Mouse (Mus musculus): ENCODE measurements around the gene Mybpc2.

Mybpc2 gene

DNA sequence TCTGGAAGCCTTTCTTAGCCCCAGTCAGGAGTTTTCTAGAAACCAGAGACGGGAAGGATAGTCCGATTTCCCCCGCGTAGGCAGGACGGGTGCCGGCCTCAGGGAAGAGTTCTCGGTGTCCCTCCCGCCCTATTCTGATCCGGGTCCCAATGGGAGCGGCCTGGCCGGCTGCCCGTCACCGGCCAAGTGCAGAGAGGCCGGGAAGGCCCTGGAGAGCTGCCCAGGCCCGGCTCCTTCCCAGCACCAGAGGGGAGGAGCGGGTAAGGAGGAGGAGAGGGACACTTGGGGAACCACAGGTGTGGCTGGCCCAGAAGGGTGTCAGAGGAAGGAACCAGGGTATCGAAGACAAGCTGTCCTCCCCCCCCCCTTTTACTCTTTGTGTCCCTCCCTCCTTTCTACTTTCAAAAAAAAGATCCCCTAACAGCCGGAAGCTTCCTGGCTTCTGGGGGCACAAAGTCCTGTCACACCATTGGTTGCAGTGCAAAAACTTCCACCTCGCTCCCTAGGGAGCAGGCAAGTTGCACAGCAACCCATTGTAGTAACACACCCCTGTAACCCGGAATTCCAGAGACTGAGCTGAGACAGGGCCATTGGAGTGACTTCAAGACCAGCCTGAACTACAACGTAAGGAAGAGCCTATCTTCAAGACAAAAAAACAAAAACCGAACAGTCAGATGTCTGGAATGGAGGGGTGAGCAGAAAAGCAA, 823 bp upstream of the Mybpc2 start:
- in situ Hi-C loops (cut with MboI, MseI), result no loop called here

DNA sequence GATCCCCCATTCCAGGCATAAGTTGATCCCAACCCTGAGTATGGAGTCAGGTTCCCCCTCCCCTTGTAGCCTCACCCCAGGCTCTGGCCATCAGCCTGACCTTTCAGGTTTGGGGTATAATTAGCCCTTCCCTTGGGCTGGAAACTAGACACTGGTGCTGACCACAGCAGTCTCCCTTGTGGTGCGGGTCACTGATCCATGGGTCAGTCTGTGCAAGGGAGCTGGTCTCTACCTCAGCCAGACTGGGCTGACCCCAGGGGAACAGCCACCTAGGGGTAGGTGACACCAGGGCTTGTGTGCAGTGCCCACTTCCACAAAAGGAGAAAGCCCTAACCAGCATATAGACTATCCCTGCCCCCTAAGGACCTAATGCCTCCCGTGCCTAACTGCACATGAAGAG, 1.4 kb downstream of the Mybpc2 start:
- in situ Hi-C loops (cut with MboI, MseI), result no loop called here

DNA sequence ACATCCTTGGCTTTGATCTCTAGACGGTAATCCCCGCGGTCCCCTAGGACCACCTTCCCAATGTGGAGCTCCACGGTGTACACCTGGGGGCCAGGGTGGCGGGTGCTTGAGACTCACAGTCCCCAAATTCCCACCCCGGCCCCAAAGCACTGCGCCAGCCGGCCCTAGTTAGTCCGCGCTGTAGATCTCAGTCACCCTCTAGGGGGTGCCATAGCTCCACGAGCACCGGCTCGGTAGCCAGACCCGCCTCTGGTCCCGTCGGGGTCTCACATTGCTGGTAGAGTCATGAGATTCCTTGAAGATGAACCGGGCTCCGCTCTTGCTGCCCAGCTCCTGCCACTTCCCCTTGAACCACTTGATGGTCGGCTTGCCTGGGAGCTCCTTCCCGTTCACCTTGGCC, 2.7 kb downstream of the Mybpc2 start:
- in situ Hi-C loops (cut with MboI, MseI), result no loop called here

GRCm38 (mm10) chr7:44520990-44521389, 3.5 kb downstream of the Mybpc2 start:
- in situ Hi-C loops (cut with MboI, MseI), result no loop called here

- in situ Hi-C loops (cut with MboI, MseI), result no loop called here
These were observed 5.1 kb downstream of the Mybpc2 start for GRCm38 (mm10) chr7:44519240-44519913.

- in situ Hi-C loops (cut with MboI, MseI), result no loop called here
These were observed 17.0 kb downstream of the Mybpc2 start for GRCm38 (mm10) chr7:44507491-44507890.

- in situ Hi-C loops (cut with MboI, MseI), result no loop called here
These were observed 22.8 kb downstream of the Mybpc2 start for GRCm38 (mm10) chr7:44501563-44502115.

DNA sequence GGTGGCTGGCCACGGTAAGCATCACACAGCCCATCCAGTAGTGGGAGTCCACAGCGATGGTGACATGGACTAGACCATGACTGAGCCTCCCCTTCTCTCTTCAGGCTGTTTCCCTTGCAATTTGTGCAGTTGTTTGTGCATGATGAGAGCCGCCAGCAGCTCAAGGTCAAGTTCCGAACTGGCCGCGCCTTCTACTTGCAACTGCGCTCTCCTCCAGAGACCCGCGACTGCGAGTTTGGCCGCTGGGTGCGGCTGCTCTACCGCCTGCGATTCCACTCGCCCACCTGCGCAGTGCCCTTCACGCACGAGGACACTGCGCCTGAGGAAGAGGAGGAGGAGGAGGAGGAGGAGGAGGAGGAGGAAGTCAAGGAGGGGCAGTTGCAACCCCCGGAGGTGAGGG, 24.4 kb downstream of the Mybpc2 start:
- in situ Hi-C loops (cut with MboI, MseI), result no loop called here

- in situ Hi-C loops (cut with MboI, MseI), result no loop called here
These were observed 25.5 kb downstream of the Mybpc2 start for GRCm38 (mm10) chr7:44498922-44499321.

GRCm38 (mm10) chr7:44497361-44498055, 26.9 kb downstream of the Mybpc2 start:
- in situ Hi-C loops (cut with MboI, MseI), result no loop called here

GRCm38 (mm10) chr7:44496771-44497109, 27.7 kb downstream of the Mybpc2 start:
- in situ Hi-C loops (cut with MboI, MseI), result no loop called here

GRCm38 (mm10) chr7:44495992-44496770, 28.3 kb downstream of the Mybpc2 start, which contains the start of the genes Emc10 and Fam71e1:
Gene Emc10, minus strand, starts transcription at chr7:44496529.
Gene Fam71e1, plus strand, starts transcription at chr7:44496581.
- in situ Hi-C loops (cut with MboI, MseI), result no loop called here

DNA sequence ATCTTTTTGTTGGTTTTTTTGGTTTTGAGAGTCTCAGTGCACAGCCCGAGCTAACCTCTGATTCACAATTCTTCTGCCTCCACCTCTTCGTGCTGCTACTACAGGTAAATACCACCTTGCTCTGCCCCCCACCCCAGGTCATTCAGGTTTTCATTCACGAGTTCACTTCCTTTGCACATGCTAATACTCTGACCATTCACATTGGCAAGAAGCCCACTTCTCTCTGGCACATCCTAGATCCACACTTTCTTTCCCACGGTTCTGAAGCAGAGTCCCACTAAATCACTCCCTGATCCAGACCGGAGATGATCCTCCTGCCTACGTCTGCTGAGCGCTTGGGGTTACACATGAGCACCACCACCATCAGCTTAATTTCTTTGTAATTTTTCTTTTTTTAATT, 29.4 kb downstream of the Mybpc2 start:
- in situ Hi-C loops (cut with MboI, MseI), result no loop called here

DNA sequence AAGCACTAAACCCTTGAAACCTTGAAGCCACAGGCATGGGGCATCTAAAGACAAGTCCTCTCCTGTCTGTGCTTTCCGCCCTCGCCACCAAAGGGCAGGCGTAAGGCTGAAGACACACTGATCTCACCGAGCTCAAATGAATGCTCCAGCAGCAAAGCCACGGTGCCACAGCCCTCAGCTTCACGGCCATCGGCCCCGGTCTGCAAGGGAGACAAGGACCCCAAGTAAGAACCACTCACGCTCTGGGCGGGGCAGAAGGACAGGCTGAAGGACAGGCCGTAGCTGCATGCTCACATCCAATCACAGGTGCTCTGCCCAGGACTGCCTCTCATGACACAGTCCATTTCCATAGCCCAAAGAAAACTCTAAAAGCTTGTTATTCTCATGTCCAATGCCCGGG, 29.8 kb downstream of the Mybpc2 start:
- in situ Hi-C loops (cut with MboI, MseI), result no loop called here

DNA sequence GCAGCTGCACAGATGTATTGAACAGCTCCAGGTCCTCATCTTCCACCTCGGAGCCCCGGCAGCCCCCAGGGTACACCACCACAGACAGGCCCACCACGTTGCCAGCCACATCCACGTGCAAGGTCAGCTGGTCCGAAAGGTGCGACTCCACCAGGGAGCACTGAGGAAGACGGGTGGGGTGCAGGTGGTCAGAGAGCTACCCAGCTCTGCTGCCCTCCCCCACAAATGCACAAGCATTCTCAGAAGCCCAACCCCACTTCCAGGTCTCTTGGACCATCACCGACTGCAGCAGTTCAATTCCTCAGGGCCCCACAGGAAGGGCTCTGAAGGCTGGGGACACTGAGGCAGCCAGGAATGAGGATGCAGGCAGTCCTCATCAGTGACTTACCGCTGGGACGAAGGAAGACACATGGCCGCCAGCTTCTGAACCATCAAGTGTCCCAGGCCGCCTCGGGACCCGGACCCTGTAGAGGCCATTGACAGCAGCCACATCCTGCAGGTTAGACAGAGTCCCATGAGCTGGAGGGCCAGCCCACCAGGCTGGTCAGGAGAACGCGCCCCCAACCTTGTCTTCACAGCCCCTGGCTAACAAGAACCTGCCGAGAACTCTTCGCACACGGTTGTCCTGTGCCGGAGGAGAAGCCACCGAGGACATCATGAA, 32.2 kb downstream of the Mybpc2 start:
- in situ Hi-C loops (cut with MboI, MseI), result no loop called here

GRCm38 (mm10) chr7:44491391-44491790, 33.1 kb downstream of the Mybpc2 start:
- in situ Hi-C loops (cut with MboI, MseI), result no loop called here

DNA sequence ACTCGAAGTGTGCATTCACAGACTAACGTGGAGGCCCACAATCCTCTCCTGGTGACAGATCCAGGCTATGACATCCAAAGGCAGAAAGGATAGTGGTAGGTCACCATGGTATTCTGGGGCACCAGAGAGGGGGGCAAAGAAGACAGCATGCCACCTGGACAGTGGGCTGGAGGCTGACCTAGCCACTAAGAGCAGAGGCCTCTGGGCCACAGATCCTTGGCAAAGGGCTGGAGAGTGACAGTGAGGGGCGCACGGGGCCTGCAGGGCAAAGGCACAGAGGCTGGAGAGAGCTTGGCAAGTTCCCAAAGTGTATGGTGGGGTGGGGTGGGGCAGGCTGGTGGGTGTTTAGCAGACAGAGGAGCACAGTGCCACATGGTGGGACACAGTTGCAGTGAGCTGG, 34.2 kb downstream of the Mybpc2 start:
- in situ Hi-C loops (cut with MboI, MseI), result no loop called here

- in situ Hi-C loops (cut with MboI, MseI), result no loop called here
These were observed 35.9 kb downstream of the Mybpc2 start for GRCm38 (mm10) chr7:44488545-44488944.

DNA sequence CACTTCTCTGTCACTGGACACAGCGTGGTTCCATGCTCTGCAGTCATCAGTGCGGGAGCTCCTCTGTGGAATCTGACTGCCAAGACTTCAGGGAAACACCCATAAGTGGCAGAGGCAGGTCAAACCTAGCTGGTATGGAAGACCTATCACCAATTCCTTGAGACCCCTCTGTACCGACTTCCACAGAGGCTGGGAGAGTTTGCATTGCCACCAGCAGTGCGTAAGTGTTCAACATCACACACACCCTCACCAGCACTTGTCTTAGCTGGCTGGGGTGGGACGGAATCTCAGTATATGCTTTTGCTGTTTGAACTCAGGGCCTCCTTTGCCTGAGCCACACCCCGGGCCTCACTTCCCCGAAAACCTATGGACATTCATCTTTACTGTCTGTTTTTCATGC, 36.5 kb downstream of the Mybpc2 start:
- in situ Hi-C loops (cut with MboI, MseI), result no loop called here

DNA sequence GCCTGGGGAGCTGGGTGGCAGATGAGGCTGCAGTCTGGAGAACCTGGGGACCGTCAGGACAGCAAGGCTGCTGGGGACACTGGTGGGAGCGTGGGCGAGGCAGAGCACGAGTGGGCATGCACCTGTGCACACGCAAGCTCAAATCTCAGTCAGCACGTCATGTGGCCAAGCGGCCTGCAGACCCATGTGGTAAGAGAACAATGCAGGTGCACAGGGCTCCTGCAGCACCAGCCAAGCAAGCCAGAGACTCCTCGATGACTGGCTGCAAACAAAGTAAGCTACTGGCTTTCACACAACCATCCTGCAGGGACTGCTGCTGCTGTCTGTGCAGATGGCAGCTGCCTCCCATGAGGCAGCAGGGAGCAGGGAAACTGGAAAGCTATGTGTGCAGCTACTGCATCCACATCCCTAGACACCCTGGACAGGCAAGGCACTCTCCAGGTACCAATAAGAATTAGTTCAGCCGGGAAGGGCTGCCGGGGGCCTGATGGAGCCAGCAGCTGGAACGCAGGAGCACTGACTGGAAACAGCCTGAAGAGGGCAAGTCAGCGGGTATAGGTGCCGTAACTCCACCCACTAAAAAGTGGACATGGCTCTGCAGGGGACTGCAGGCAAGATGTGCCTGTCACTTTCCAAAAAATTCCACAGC, 37.4 kb downstream of the Mybpc2 start:
- in situ Hi-C loops (cut with MboI, MseI), result no loop called here
